Comparison of ENCODE assay signal across 8 mouse cellular contexts in genomic region chr9:69987579-69987978, GRCm38 (mm10). TPM values are rescaled to one million over a fixed set of nuclear protein-coding genes. Genes with fewer than 3 reads are reported as not detected.
DNase-seq lines count a peak whose midpoint lies in the region; ATAC-seq and TF ChIP-seq lines count a peak whose summit lies in the region.

No protein-coding gene starts in this region.

- DNase-seq in midbrain, embryonic 11.5 days (ENCODE audit: low spot score, missing footprints): peak; percentile 95
- peak; percentile 65 for DNase-seq in embryo, embryonic 9.5 days (ENCODE audit: extremely low spot score)
- peak; percentile 87 for DNase-seq in hindbrain, postnatal 0 days (ENCODE audit: low spot score)
- DNase-seq in liver, adult 2 months (ENCODE audit: extremely low read depth, low read depth, low spot score): peak; percentile 54
- DNase-seq in retina, postnatal 7 days (ENCODE audit: low read depth, low spot score): peak; percentile 27

- no peak for ATAC-seq in midbrain, embryonic 11.5 days (ENCODE audit: low FRiP score)
- ATAC-seq in midbrain, embryonic 13.5 days: no peak
- ATAC-seq in activated CD4-positive, CD25-positive, alpha-beta regulatory T cell, adult 4 months: peak; percentile 53
- no peak for ATAC-seq in hindbrain, postnatal 0 days
- ATAC-seq in megakaryocyte-erythroid progenitor cell, adult 5-6 weeks (replicated peaks; ENCODE audit: low FRiP score, low TSS enrichment, poor library complexity, severe bottlenecking): no peak

- no peaks in the 10 kb centered on the region for H3K27me3 ChIP-seq in midbrain, embryonic 11.5 days (ENCODE audit: control insufficient read depth, insufficient read depth, low read length)
- no peaks in the 10 kb centered on the region for H3K27me3 ChIP-seq in midbrain, embryonic 13.5 days
- H3K27me3 ChIP-seq in hindbrain, postnatal 0 days (ENCODE audit: insufficient read depth, low read length): no peaks in the 10 kb centered on the region
- no peaks in the 10 kb centered on the region for H3K27me3 ChIP-seq in liver, adult 2 months (ENCODE audit: control insufficient read depth, insufficient read depth, low read length)

- no peak overlapping the region for H3K9ac ChIP-seq in midbrain, embryonic 11.5 days (ENCODE audit: low read length)
- no peak overlapping the region for H3K9ac ChIP-seq in midbrain, embryonic 13.5 days (replicated peaks)
- H3K9ac ChIP-seq in hindbrain, postnatal 0 days (replicated peaks; ENCODE audit: low read length): no peak overlapping the region
- H3K9ac ChIP-seq in liver, adult 2 months (ENCODE audit: low read depth, low read length): no peak overlapping the region

- H3K36me3 ChIP-seq in midbrain, embryonic 11.5 days (ENCODE audit: control insufficient read depth, insufficient read depth, low read length): no peaks in the 10 kb centered on the region
- H3K36me3 ChIP-seq in midbrain, embryonic 13.5 days: peaks cover 8% of the 10 kb centered on the region; the same call in 1 of the 2 replicates
- no peaks in the 10 kb centered on the region for H3K36me3 ChIP-seq in hindbrain, postnatal 0 days (ENCODE audit: insufficient read depth, low read length)
- H3K36me3 ChIP-seq in liver, adult 2 months (ENCODE audit: control insufficient read depth, insufficient read depth, low read length): no peaks in the 10 kb centered on the region

- H3K4me2 ChIP-seq in midbrain, embryonic 11.5 days: no peak overlapping the region
- H3K4me2 ChIP-seq in midbrain, embryonic 13.5 days (replicated peaks): no peak overlapping the region
- no peak overlapping the region for H3K4me2 ChIP-seq in hindbrain, postnatal 0 days (ENCODE audit: low read depth, low read length)

- no peak overlapping the region for H3K27ac ChIP-seq in midbrain, embryonic 11.5 days (ENCODE audit: low read depth, low read length)
- no peak overlapping the region for H3K27ac ChIP-seq in midbrain, embryonic 13.5 days
- H3K27ac ChIP-seq in hindbrain, postnatal 0 days: no peak overlapping the region
- H3K27ac ChIP-seq in liver, adult 2 months (replicated peaks; ENCODE audit: insufficient read depth, low read depth, low read length): no peak overlapping the region

- TF ChIP-seq POLR2A in liver, adult 2 months (IDR thresholded peaks at IDR 0.05; ENCODE audit: extremely low read depth, insufficient read depth, low read length): no peak

- whole genome bisulfite sequencing in midbrain, embryonic 11.5 days: 2% methylated on average over 3 of the region's 3 CpGs
- WGBS in midbrain, embryonic 13.5 days: 2% methylated on average over 3 of the region's 3 CpGs
- 1% methylated on average over 3 of the region's 3 CpGs for WGBS in hindbrain, postnatal 0 days
- 1% methylated on average over 3 of the region's 3 CpGs for WGBS in liver, adult 2 months

- TF ChIP-seq CTCF in hindbrain, postnatal 0 days (IDR thresholded peaks at IDR 0.05; ENCODE audit: low read depth): peak; percentile 78
- TF ChIP-seq CTCF in liver, adult 2 months (IDR thresholded peaks at IDR 0.05; ENCODE audit: low read depth, low read length): no peak

- no peaks in the 10 kb centered on the region for H3K9me3 ChIP-seq in midbrain, embryonic 11.5 days (ENCODE audit: control insufficient read depth, low read length)
- no peaks in the 10 kb centered on the region for H3K9me3 ChIP-seq in midbrain, embryonic 13.5 days
- H3K9me3 ChIP-seq in hindbrain, postnatal 0 days (ENCODE audit: low read length): no peaks in the 10 kb centered on the region

- no peak overlapping the region for H3K4me3 ChIP-seq in midbrain, embryonic 11.5 days (ENCODE audit: low read depth, low read length)
- H3K4me3 ChIP-seq in midbrain, embryonic 13.5 days (replicated peaks): no peak overlapping the region
- no peak overlapping the region for H3K4me3 ChIP-seq in hindbrain, postnatal 0 days (ENCODE audit: low read length)
- no peak overlapping the region for H3K4me3 ChIP-seq in liver, adult 2 months (ENCODE audit: insufficient read depth, low read depth, low read length)

- peaks cover 11% of the 10 kb centered on the region; the same call in 1 of the 2 replicates for H3K79me2 ChIP-seq in liver, adult 2 months (ENCODE audit: control insufficient read depth, insufficient read depth, low read length)

- H3K4me1 ChIP-seq in midbrain, embryonic 11.5 days (ENCODE audit: control insufficient read depth, insufficient read depth, low read length): peaks cover 10% of the 10 kb centered on the region; the same call in 1 of the 2 replicates
- peaks cover 26% of the 10 kb centered on the region for H3K4me1 ChIP-seq in midbrain, embryonic 13.5 days (replicated peaks)
- 0 out of 2 replicates have a peak, but pooled peaks cover 5% of the 10 kb centered on the region for H3K4me1 ChIP-seq in hindbrain, postnatal 0 days (ENCODE audit: insufficient read depth, low read length)
- peaks cover 15% of the 10 kb centered on the region for H3K4me1 ChIP-seq in liver, adult 2 months (ENCODE audit: control insufficient read depth, insufficient read depth, low read length)

RNA-seq across cellular contexts. Expression of gene Bnip2, which starts 1.7 kb away (rescaled TPM):
- 131 and 136 TPM in 2 replicates for polyA plus RNA-seq in midbrain, embryonic 11.5 days (2014; fragmentation: Nextera tagmentation; extraction: Ambion mirVana)
- polyA plus RNA-seq in midbrain, embryonic 13.5 days (2015; fragmentation: Nextera tagmentation; extraction: Ambion mirVana): 97.5 and 101 TPM in 2 replicates
- polyA plus RNA-seq in activated CD4-positive, CD25-positive, alpha-beta regulatory T cell, adult 4 months (2017; shearing (Covaris generic)): 10 to 100 TPM; 45.6 to 46.8 TPM
- total RNA-seq in hindbrain, postnatal 0 days (2014; rRNA removed): 33.2 and 43.0 TPM in 2 replicates
- 44.3 and 48.5 TPM in 2 replicates for polyA plus RNA-seq in hindbrain, postnatal 0 days (2015; fragmentation: Nextera tagmentation; extraction: Ambion mirVana)
- 69.9 and 74.3 TPM in 2 replicates for total RNA-seq in liver, adult 2 months (2014; rRNA removed)
- polyA plus RNA-seq in liver, adult 2 months (2012; rRNA removed): 12.8 and 13.6 TPM in 2 replicates
- total RNA-seq in megakaryocyte-erythroid progenitor cell, adult 5-6 weeks (2014; fragmentation: Nextera tagmentation): 50.1 and 67.6 TPM in 2 replicates
- 125 and 126 TPM in 2 replicates for total RNA-seq in megakaryocyte-erythroid progenitor cell, adult 5-6 weeks (2017)

RNA-seq across cellular contexts. Expression of gene Gtf2a2, which starts 24.8 kb away (rescaled TPM):
- polyA plus RNA-seq in midbrain, embryonic 11.5 days (2014; fragmentation: Nextera tagmentation; extraction: Ambion mirVana): 221 TPM in 2 replicates
- polyA plus RNA-seq in midbrain, embryonic 13.5 days (2015; fragmentation: Nextera tagmentation; extraction: Ambion mirVana): 201 and 205 TPM in 2 replicates
- 100 to 1,000 TPM; 152 to 189 TPM for polyA plus RNA-seq in activated CD4-positive, CD25-positive, alpha-beta regulatory T cell, adult 4 months (2017; shearing (Covaris generic))
- 81.5 and 84.2 TPM in 2 replicates for total RNA-seq in hindbrain, postnatal 0 days (2014; rRNA removed)
- 239 TPM in 2 replicates for polyA plus RNA-seq in hindbrain, postnatal 0 days (2015; fragmentation: Nextera tagmentation; extraction: Ambion mirVana)
- 56.2 and 59.4 TPM in 2 replicates for total RNA-seq in liver, adult 2 months (2014; rRNA removed)
- polyA plus RNA-seq in liver, adult 2 months (2012; rRNA removed): 11.9 and 13.4 TPM in 2 replicates
- total RNA-seq in megakaryocyte-erythroid progenitor cell, adult 5-6 weeks (2014; fragmentation: Nextera tagmentation): 167 and 177 TPM in 2 replicates
- total RNA-seq in megakaryocyte-erythroid progenitor cell, adult 5-6 weeks (2017): 127 and 209 TPM in 2 replicates

RNA-seq across cellular contexts. Expression of gene Gcnt3, which starts 50.3 kb away (rescaled TPM):
- not detected in 2 replicates for polyA plus RNA-seq in midbrain, embryonic 11.5 days (2014; fragmentation: Nextera tagmentation; extraction: Ambion mirVana)
- polyA plus RNA-seq in midbrain, embryonic 13.5 days (2015; fragmentation: Nextera tagmentation; extraction: Ambion mirVana): not detected in 2 replicates
- not detected for polyA plus RNA-seq in activated CD4-positive, CD25-positive, alpha-beta regulatory T cell, adult 4 months (2017; shearing (Covaris generic))
- total RNA-seq in hindbrain, postnatal 0 days (2014; rRNA removed): not detected in 2 replicates
- 0.03 TPM in 1 of 2 replicates, not detected in the other for polyA plus RNA-seq in hindbrain, postnatal 0 days (2015; fragmentation: Nextera tagmentation; extraction: Ambion mirVana)
- total RNA-seq in liver, adult 2 months (2014; rRNA removed): 0.07 and 0.09 TPM in 2 replicates
- polyA plus RNA-seq in liver, adult 2 months (2012; rRNA removed): 0.02 TPM in 1 of 2 replicates, not detected in the other
- not detected in 2 replicates for total RNA-seq in megakaryocyte-erythroid progenitor cell, adult 5-6 weeks (2014; fragmentation: Nextera tagmentation)
- not detected in 2 replicates for total RNA-seq in megakaryocyte-erythroid progenitor cell, adult 5-6 weeks (2017)

Comparison
In these comparisons a context has a peak if more than half of its experiments do, and no peak if none do; other contexts are left out.
1. DNase-seq: peak in every context shown above with its lines; median percentile 95 in midbrain, embryonic 11.5 days; 87 in hindbrain, postnatal 0 days; 65 in embryo, embryonic 9.5 days; 54 in liver, adult 2 months; 27 in retina, postnatal 7 days.
2. RNA of gene Gtf2a2, which starts 24.8 kb away (polyA plus RNA-seq): 239 TPM in hindbrain, postnatal 0 days, 221 TPM in midbrain, embryonic 11.5 days, 201 to 205 TPM in midbrain, embryonic 13.5 days and 152 to 189 TPM in activated CD4-positive, CD25-positive, alpha-beta regulatory T cell, adult 4 months; 11.9 to 13.4 TPM in liver, adult 2 months; every median in the first group is over 10 times any median in the second.